Mouse (Mus musculus) lung, adult 2 months (tissue): Measurements from ENCODE around the gene Ppm1h. TPM values are rescaled to one million over a fixed set of nuclear protein-coding genes. Genes with fewer than 3 reads are reported as not detected.

ENCODE experiments used
- DNase-seq: peaks from one replicate; pipeline ENCODE4 v3.0.0; 2022
- H3K4me1 ChIP-seq: fragments of 200-500 bp; 2 replicates; pipeline ENCODE4 v1.6.1; 2011; ENCODE audit warnings: low read length; ENCODE audit not compliant: control insufficient read depth, insufficient read depth
- H3K4me3 ChIP-seq: fragments of 200-500 bp; replicated peaks from 2 replicates; pipeline ENCODE3; 2011; ENCODE audit warnings: low read depth, mild to moderate bottlenecking, control low read depth, low read length; ENCODE audit errors: extremely low read depth
- CTCF ChIP-seq: fragments of 200-500 bp; IDR thresholded peaks from 2 replicates; pipeline ENCODE4 v1.5.1; 2011; ENCODE audit warnings: mild to moderate bottlenecking, low read length, control low read depth; ENCODE audit not compliant: insufficient read depth
- POLR2A ChIP-seq: fragments of 200-500 bp; IDR thresholded peaks from 2 replicates; pipeline ENCODE4 v1.6.1; 2011; ENCODE audit warnings: low read depth, mild to moderate bottlenecking, control low read depth, low read length, borderline replicate concordance; ENCODE audit errors: extremely low read depth
- WGBS: fragments of 180-500 bp; shearing (Covaris S2); methylation state at CpG from one replicate; pipeline ENCODE4 v1.1.7; 2018; 5-methylcytosine and 5-hydroxymethylcytosine counted together
- polyA plus RNA-seq: library from polyadenylated mRNA; depleted of rRNA; stranded (reverse); fragments of >200 nt; gene quantifications from 2 replicates; pipeline ENCODE4 v1.2.3, GENCODE M21; 2012

Gene Ppm1h
- polyA plus RNA-seq, 1 experiment, result 9.2 TPM

DNA sequence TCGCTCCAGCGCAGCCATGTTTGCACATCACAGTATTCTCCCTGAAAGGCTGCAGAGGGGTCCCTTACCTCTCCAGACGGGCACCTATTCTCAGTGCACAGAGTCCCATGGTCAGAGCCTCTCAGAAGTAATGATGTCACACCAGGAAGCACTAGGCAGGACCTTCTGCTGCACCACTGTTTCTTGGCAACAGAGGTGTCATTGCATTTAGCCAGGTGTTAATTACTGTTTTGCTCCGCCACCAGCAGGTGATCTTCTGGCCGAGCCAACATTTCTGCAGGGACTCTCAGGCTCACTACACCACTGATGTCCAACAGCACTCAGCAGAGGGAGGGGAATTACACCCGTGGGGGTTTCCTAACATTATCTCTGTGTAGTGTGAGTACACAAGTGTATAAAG, 143.0 kb downstream of the Ppm1h start:
- H3K4me1 ChIP-seq, result no peaks in the 10 kb centered on the region
- WGBS, result 78% methylated on average over 6 of the region's 6 CpGs

DNA sequence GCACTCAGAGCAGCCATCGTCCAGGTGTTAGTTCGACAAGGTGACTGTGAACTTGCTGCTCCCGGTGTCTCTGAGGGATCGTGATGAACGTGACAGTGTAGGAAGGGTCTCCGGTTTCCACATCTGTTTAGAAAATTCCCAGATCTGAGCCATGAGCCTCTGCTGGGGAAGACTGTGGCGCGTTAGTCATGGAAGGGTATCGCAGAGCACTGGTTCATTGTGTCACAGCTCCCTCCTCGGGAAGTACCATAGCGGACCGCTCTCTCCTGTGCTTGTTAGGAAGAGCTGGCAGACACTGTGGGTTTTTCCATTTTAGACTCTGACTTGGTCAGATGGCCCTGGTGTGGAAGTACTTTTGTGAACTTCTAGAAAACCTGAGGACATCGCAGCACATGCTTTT, 145.1 kb downstream of the Ppm1h start:
- Histone ChIP-seq H3K4me3 (no peak overlapping the region), H3K4me1 (no peaks in the 10 kb centered on the region; the same call in 1 of the 2 replicates)
- TF ChIP-seq POLR2A (no peak), CTCF (no peak)
- 75% methylated on average over 13 of the region's 13 CpGs for WGBS
- no peak for DNase-seq

More for the DNA sequence above, 143.0 kb downstream of the Ppm1h start:
- no peak for TF ChIP-seq POLR2A
- TF ChIP-seq CTCF, result no peak
- DNase-seq, result no peak
- H3K4me3 ChIP-seq, result no peak overlapping the region

DNA sequence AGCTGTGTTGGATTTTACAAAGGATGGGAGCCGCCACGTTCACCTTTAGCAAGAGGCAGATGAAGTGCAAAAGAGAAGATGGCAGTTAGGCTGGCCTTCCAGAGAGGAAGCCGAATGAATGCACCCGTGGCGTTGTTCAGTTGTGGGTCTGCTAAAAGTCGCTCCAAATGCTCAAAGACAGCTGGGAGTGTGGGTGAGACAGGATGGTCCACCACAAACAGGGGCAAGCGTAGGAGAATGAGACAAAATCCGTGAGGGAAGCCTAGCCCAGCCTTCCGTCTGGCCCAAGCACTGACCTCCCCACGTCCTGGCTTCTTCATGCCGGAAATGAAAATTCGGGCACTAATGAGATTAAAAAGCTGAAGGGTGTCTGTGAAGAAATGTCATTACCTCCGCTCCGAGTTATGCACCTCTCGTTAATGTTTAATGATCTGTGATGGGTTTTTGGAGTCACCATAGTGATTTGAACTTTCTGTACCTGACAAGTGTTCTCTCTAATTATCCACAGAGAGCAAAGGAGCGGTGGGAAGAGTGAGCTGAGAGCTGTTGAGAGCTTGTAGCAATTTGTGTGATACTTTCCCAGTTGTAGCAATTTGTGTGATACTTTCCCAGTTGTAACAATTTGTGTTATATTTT, 148.3 kb downstream of the Ppm1h start:
- no peaks in the 10 kb centered on the region; the same call in 1 of the 2 replicates for H3K4me1 ChIP-seq
- no peak overlapping the region for H3K4me3 ChIP-seq
- TF ChIP-seq POLR2A (no peak), CTCF (no peak)

DNA sequence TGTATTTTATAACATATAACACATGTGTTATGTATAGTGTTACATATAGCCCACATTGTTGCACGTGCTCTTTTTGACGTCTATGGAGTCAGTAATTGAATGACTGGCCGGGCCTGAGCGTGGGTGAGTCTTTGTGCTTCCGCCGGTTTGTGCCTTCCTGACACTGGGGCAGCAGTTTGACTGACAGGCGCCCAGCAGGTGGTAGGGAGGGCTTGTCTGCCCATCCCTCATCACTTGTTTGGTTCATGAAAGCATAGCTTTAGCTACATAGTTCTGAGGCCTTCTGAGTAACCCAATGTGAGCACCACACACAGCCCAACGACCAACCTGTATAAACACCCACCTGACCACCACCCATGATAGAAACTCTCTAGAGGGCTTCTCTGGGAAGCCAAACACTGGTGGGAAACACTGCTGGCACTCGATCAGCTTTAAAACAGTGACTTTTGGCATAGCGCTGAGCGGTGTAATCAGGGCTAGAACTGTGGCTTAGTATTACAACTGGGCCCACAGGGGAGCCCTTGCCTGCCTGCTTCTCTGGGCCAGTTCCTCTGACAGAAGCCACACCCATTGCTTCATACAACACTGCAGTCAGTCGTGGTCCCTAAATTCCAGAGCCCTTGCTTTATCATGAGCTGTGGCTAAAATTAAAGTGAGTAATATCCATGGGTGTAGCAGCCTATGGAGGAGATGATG, 149.3 kb downstream of the Ppm1h start:
- Histone ChIP-seq H3K4me1 (no peaks in the 10 kb centered on the region; the same call in 1 of the 2 replicates), H3K4me3 (no peak overlapping the region)
- DNase-seq, result no peak
- no peak for TF ChIP-seq POLR2A
- no peak for TF ChIP-seq CTCF
- WGBS, result 82% methylated on average over 12 of the region's 12 CpGs

More for the DNA sequence above, 148.3 kb downstream of the Ppm1h start:
- DNase-seq, result no peak
- 71% methylated on average over 16 of the region's 16 CpGs for WGBS

DNA sequence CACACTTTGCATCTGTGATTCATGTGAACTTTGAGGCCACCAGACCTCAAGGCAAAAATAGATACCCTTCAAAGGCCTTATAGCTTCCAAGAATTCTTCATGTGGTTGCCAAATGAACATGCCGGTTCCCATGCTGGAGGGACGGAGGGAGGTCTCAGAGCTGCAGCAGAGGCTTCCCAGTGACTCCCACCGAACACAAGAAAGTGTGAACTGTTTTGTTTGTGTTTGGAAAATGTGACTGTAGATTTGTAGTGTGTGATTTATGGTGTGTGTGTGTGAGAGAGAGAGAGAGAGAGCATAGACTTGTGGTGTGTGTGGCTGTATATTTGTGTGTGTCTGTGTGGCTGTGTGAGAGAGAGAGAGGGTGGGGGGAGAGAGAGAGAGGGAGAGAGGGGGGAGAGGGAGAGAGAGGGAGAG, 151.2 kb downstream of the Ppm1h start:
- Histone ChIP-seq H3K4me3 (no peak overlapping the region), H3K4me1 (no peaks in the 10 kb centered on the region; the same call in 1 of the 2 replicates)
- 57% methylated on average over 3 of the region's 3 CpGs for WGBS
- TF ChIP-seq CTCF (no peak), POLR2A (no peak)
- DNase-seq, result no peak

DNA sequence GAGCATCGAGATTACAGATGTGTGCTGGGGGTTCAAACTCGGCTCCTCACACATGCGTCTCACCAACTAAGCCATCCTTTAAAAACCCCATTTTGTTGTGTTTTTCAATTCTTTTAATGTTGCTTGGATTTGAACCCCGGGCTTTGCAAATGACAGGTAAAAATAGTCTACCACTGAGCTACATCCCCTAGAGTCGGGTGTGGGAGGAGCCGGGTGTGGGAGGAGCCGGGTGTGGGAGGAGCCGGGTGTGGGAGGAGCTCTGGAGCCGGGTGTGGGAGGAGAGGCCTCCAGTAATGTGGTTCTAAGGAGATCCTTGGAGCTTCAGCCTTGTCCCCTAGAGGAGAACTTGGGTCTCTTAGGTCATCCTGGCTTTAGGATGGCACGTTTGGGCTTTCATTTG, 152.1 kb downstream of the Ppm1h start:
- TF ChIP-seq CTCF, result no peak
- Histone ChIP-seq H3K4me1 (no peaks in the 10 kb centered on the region; the same call in 1 of the 2 replicates), H3K4me3 (no peak overlapping the region)
- WGBS, result 90% methylated on average over 10 of the region's 10 CpGs
- DNase-seq, result no peak

DNA sequence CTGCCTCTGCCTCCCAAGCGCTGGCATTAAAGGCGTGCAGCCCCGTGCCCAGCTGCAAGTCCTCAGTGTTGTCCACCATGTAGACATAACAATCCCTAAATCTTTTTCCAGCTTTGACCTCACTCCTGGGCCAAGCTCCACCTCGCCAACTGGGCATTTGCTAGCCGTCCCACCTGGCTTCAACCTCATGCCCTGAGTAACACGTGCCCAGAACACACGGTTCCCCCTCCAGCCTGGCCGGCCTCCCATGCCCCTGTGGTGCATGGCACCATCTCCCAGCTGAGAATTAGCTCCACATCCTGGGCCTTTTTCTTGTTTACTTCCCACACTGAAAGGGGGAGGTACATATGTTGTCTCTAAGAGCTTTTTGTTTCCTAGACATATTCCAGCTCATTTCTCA, 163.5 kb downstream of the Ppm1h start:
- H3K4me3 ChIP-seq, result no peak overlapping the region
- TF ChIP-seq CTCF (no peak), POLR2A (no peak)
- H3K4me1 ChIP-seq, result no peaks in the 10 kb centered on the region
- WGBS, result 94% methylated on average over 8 of the region's 8 CpGs
- DNase-seq, result no peak

DNA sequence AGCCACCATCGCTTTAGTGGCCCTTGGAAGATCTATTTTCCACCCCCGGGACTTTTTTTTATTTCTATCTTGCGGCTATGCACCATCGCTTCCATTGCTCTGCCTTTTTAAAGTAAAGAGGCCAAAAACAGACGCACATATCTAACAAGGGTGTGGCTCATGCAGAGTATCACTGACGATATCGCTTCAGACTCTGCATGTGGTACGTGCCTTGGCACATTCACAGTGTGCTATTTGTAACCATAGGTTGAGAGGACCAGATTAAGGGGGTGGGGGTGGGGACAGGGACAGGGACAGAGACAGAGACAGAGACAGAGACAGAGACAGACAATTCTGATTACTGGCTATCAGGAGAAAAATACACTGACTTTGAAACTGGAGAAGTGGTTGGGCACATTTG, 164.4 kb downstream of the Ppm1h start:
- 93% methylated on average over 8 of the region's 8 CpGs for WGBS
- TF ChIP-seq CTCF, result no peak
- no peak for TF ChIP-seq POLR2A
- no peak for DNase-seq

DNA sequence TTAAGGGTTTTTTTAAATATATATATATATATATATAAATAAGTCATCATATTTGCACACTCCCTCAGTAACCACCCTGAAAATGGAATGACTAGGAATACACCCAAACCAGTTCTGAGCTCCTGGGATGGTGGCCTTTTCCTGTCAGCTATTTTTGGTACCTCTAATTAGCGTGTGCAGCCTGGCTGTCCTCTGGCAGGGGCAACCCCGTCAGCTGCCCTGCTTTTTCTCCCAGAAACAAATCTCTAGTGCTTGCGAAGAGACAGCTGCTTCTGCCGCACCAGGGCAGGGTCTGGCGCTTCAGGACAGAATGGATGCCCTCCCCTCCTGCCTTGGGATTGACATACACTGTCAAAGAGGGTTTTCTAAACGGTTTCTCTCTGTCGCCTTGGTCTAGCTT, 166.9 kb downstream of the Ppm1h start:
- WGBS, result 52% methylated on average over 7 of the region's 7 CpGs
- no peak for TF ChIP-seq POLR2A
- Histone ChIP-seq H3K4me1 (no peaks in the 10 kb centered on the region), H3K4me3 (no peak overlapping the region)
- no peak for DNase-seq

More for the DNA sequence above, 164.4 kb downstream of the Ppm1h start:
- no peaks in the 10 kb centered on the region for H3K4me1 ChIP-seq
- H3K4me3 ChIP-seq, result no peak overlapping the region

DNA sequence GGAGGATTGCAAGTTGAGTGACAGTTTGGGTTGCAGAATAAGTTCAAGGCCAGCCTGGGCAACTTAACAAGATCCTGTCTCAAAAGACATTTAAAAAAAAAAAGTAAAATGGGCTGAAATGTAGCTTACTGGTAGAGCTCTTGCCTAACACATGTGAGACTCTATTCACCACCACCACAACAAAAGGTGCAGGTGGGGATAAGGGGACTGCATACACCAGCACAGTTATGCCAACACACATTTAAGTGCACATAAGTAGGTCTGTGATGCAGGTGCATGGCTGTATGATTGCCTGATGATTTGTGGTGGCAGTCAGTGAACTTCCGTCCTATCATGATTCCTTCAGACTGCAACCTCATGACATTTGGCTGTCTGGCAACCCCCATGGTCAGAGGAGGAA, 167.9 kb downstream of the Ppm1h start:
- H3K4me3 ChIP-seq, result no peak overlapping the region
- TF ChIP-seq CTCF (no peak), POLR2A (no peak)
- H3K4me1 ChIP-seq, result no peaks in the 10 kb centered on the region
- no peak for DNase-seq
- 97% methylated on average over 1 of the region's 1 CpGs for WGBS
